Mouse (Mus musculus) telencephalon, adult 2 months (tissue): ENCODE results near the gene Dkkl1.

Experiments
- DNase-seq: peaks from one replicate; pipeline ENCODE4 v3.0.0-alpha.2; 2011; ENCODE audit warnings: low read depth, low spot score

Gene Dkkl1

DNA sequence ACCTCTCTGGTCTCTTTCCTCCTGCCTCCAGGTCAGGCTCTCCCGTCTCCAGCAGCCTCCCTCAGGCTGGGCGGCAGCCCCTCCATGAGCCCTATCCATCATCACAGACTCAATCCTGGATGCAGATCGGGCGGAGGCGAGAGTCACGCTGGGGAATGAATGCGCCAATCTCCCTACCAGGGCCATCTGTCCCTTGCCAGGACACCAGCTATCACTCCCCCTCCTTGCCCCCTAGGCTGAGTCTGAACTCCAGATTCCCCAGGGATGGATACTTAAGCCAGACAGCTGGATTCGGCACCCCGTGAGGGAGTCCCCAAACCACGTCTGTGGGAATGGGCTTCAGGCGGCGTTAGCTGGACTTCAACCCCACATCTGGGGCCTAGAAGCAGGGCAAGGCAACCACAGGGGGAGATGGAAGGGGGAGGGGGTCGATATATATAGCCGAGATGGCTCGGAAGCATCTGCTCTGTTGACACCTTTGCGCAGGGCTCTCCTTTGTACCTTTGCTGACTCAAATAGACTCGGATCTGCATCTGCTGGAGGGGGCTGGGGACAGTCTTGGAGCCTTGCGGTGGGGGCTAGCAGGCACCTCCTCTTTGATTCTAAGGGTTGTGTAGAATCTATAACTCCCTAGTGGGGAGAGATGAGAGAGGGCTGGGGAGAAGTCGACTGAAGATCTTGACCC is 44.0 kb downstream of the Dkkl1 start:
- no peak for DNase-seq

DNA sequence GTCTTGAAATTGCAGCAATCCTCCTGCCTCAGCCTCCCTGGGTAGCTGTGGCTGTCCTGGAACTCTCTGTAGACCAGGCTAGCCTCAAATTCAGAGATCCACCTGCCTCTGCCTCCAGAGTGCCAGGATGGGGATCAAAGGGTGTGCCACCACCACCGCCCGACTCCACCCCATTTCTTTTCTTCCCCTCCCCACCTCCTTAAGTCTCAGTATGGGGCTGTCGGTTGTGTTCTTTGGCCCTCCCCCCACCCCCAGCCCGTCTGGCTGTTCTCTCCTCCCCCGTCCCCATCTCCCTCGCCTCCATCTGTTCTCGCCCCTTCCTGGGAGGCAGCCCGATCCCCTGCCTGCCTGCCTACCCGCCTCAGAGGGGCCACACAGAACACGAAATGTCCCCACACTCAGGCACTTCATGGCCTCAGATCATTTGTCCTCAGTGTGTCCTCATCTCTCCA is 45.0 kb downstream of the Dkkl1 start:
- peak; percentile 71 for DNase-seq

- no peak for DNase-seq
Measured at GRCm38 (mm10) chr7:45165701-45166100, 46.2 kb downstream of the Dkkl1 start.

GRCm38 (mm10) chr7:45164833-45165232 is 47.1 kb downstream of the Dkkl1 start:
- DNase-seq, result no peak

DNA sequence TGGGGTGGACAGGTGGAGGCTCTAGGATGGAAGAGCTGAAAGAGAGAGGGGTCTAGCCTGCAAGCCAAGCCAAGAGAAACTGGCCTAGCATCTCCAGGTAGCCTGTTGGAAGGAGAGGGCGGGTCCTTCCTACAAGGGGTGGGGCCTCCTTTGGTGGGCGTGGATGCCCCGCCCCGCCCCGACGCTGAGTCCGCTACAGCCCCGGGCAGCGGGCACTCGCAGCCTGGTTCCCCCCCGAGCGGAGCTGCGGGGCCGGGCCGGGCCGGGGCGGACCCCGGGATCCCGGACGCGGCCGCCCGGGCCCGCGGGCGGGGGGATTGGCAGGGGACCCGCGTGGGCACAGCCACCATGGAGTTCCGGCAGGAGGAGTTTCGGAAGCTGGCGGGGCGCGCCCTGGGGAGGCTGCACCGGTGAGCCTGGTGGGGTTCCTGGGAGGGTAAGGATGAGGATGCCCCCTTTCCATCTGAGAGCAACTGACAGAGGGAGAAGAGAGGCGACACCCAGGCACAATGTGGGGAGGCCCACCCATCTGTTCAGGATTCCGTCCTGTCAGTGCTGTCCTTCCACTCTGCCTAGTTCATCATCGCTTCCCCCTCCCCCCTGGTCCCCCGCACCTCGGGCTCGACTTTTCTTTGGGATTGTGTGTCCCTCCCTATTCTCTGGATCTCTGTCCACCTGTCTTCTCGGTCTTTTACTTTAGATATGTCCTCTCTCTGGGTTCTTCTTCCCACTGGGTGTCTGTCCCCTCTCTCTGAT is 48.0 kb downstream of the Dkkl1 start, which contains the start of gene Slc17a7:
Gene Slc17a7 (plus strand): TSS at position 215 of the 756 bp plus-strand sequence.
- no peak for DNase-seq

DNA sequence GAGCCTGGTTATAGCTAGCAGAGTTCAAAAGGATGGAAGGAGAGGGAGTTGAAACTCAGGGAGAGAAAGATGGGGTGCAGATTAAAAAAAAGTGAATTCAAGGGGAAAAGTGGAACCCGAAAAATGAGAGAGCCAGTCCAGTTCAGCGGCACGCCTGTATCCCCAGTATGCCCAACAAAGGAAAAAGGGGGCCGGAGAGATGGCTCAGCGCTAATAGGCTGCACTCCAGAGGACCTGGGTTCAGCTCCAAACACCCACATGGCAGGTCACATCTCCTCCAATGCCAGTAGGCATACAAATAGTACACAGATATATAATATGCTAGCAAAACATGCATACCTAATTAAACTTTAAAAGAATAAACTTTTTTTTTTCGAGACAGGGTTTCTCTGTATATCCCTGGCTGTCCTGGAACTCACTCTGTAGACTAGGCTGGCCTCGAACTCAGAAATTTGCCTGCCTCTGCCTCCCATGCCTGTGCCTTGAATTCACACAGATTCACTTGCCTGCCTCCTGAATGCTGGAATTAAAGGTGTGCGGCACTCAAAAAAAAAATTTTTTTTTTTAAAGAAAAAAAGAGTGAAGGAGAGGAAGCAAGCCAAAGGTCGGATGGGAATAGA is 48.8 kb downstream of the Dkkl1 start:
- no peak for DNase-seq

DNA sequence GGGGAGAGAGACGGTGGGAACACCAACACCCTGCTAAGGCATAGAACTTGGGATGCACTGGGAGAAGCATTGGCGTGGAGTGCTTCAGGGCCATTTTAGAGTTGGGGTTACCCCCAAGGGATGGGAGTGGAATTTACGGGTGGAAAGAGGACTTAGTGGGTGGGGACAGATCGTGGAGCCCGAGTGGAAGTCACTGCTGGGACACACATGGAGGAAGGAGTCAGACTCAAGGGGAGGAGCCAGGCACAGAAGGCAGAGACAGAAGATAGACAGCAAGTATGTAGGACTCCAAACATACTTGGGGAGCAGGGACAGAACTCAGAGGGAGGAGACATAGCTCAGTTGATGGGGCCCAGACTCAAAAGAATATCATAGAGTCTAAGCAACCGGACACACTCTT is 49.4 kb downstream of the Dkkl1 start:
- no peak for DNase-seq

DNA sequence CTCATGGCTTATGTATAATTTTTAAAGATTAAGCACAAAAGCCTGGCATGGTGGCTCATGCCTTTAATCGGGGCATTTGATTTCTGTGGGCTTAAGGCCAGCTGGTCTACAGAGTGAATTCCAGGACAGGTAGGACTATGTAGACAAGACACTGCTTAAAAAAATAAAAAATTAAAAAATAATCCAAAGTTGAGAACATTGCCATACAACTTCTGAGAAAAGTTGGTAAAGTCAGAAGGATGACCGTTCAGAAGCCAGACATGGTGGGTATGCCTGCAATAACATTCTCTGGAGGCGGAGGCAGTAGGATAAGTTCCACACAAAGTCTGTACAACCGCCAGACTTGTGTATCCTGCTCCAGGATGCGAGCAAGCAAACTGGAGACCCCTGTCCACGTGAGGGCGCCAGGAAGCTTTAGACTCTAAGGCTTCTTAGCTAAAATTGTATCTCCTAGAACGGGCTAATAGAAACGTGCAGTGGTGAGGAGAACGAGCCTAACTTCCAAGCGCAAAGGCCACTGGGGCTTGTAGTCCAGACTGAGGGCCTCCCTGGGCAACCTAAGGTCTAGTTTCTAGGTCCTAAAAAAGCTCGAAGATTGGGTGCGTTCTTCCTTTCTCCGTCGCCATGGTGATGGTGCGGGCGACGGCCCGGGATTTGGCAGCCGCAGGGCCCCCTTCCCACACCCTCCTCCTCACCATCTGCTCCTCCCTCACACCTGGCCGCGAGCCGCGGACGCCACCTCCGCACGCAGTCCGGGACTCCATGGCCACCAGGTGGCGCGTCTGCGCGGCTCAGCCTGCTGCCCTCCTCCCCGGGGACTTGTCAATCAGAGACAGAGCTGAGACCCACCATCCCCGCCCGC is 50.1 kb downstream of the Dkkl1 start:
- peak; percentile 97 for DNase-seq

DNA sequence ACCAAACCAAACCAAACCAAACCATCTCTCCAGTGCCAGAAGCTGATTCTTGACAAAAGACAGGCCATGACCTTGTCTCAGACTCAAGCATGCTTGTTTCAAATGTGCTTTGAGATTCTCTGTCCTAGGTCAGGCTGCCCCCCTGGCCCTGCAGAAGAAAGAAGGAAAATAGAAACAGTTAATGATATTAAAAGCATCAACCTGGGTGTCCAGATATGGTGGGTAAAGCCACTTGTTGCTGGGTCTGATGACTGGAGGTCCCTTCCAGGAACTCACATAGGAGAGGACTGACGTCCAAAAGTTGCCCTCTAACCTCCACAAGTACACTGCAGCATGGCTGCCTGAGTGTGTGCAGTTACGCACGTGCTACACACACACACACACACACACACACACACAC is 51.1 kb downstream of the Dkkl1 start:
- DNase-seq, result no peak

GRCm38 (mm10) chr7:45160316-45160800 is 51.6 kb downstream of the Dkkl1 start:
- DNase-seq, result no peak

GRCm38 (mm10) chr7:45158991-45159390 is 53.0 kb downstream of the Dkkl1 start:
- no peak for DNase-seq
